Comparison of ENCODE assay signal across 10 mouse cellular contexts in the genomic region with DNA sequence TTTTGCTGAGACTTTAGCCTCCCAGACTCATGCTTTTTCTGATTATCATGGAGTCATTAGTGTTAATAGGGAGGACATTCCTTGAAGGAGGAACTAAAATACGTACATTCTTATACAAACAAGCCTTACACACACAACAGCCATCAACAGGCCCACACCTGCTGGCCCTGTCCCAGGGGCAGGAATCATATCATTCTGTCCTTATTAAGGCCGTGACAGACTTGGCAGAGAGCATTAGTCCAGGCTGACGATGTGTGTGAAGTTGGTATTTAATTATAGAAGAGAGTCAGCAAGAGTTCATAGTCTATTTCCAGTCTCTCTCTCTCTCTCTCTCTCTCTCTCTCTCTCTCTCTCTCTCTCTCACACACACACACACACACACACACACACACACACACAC. TPM values are rescaled to one million over a fixed set of nuclear protein-coding genes. Genes with fewer than 3 reads are reported as not detected.
"Had no signal": no experiment of that assay in that cellular context is flagged by ENCODE, and none has a peak within 500 bp of the region (broad histone marks: within the 10 kb centered on the region; RNA-seq: fewer than 3 reads in every experiment).

No protein-coding gene starts in this region.

- H3K4me3 ChIP-seq: kidney, embryonic 15.5 days; left cerebral cortex, adult 2 months; limb, embryonic 15.5 days; liver, embryonic 12.5 days; lung, embryonic 15.5 days; midbrain, embryonic 12.5 days had no signal

- H3K27ac ChIP-seq: kidney, embryonic 15.5 days; left cerebral cortex, adult 2 months; limb, embryonic 15.5 days; liver, embryonic 12.5 days; lung, embryonic 15.5 days; midbrain, embryonic 12.5 days had no signal

- DNase-seq: lung, postnatal 14 days; right cerebral cortex, postnatal 14 days; thymus, postnatal 4 days had no signal

- H3K9me3 ChIP-seq: kidney, embryonic 15.5 days; limb, embryonic 15.5 days; liver, embryonic 12.5 days; lung, embryonic 15.5 days; midbrain, embryonic 12.5 days had no signal

- H3K36me3 ChIP-seq: kidney, embryonic 15.5 days; limb, embryonic 15.5 days; liver, embryonic 12.5 days; lung, embryonic 15.5 days; midbrain, embryonic 12.5 days had no signal

- H3K9ac ChIP-seq: kidney, embryonic 15.5 days; limb, embryonic 15.5 days; liver, embryonic 12.5 days; lung, embryonic 15.5 days; midbrain, embryonic 12.5 days had no signal

- H3K27me3 ChIP-seq: limb, embryonic 15.5 days; liver, embryonic 12.5 days; lung, embryonic 15.5 days had no signal

- ATAC-seq: liver, embryonic 12.5 days had no signal

- H3K4me1 ChIP-seq: kidney, embryonic 15.5 days; liver, embryonic 12.5 days; lung, embryonic 15.5 days; midbrain, embryonic 12.5 days had no signal

- H3K4me2 ChIP-seq: kidney, embryonic 15.5 days; limb, embryonic 15.5 days; liver, embryonic 12.5 days; lung, embryonic 15.5 days; midbrain, embryonic 12.5 days had no signal

RNA-seq across cellular contexts. Expression of a gene that starts 30.7 kb away (rescaled TPM):
- total RNA-seq: megakaryocyte-erythroid progenitor cell, adult 5-6 weeks had no signal
